Mouse (Mus musculus): ENCODE measurements at regions not wholly inside any gene's neighbourhood (a gene's known extent, or its start where the extent isn't known, plus 50 kb on each side); places are given as distances from the start of the nearest gene placed in this dataset.

- TF ChIP-seq CTCF (IDR thresholded peaks at IDR 0.05; ENCODE audit: low read depth): no peak
- no peak for TF ChIP-seq EP300 (IDR thresholded peaks at IDR 0.05; ENCODE audit: low read depth)
These were observed 857.2 kb upstream of the Lrrc6 start for GRCm38 (mm10) chr15:67357867-67358266.
